Mouse (Mus musculus): ENCODE results near the gene Ap2m1. TPM values are rescaled to one million over a fixed set of nuclear protein-coding genes. Genes with fewer than 3 reads are reported as not detected.
A peak's percentile ranks its signal among the peaks of the same experiment; 100 is the strongest.

Gene Ap2m1
- total and polyA plus RNA-seq, 3 experiments = 319 to 415 (median 343) TPM

DNA sequence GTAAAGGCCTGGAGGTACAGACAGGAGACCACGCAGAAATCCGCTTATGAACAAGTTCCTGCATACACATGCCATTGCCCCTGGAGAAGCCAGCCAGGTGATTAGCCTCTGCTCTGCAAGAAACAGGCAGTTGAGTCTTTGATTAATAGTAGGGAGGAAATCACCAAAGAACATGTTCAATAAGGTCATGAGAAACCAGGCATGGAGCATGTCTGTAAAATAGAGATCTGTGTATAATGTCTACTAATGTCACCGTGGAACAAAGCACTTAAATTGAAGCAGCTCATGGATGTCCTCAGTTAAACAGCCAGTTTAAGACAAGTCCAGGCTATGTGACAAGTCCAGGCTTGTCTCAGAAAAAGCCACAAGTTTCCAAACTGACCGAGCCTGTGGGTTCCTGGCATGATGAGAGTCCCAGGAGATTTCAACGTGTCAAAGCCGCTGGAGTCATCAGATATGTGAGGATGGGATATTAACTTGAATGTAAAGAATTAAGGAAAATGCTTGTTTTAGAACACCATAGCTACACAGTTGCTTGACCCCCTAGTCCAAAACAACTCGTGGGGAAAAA lies 23.9 kb upstream of the Ap2m1 start (continued):
- TF ChIP-seq MAZ (IDR thresholded peaks at IDR 0.05; ENCODE audit: low read depth, low read length) (no peak), IRF4 (IDR thresholded peaks at IDR 0.05; ENCODE audit: low read depth, low read length) (peak; percentile 66), ELF1 (IDR thresholded peaks at IDR 0.05; ENCODE audit: low read depth, low read length) (no peak), CHD1 (IDR thresholded peaks at IDR 0.05; ENCODE audit: low read depth, low read length) (peak; percentile 99), ETS1 (conservative IDR thresholded peaks at IDR 0.05; ENCODE audit: low read depth, low read length) (peak; percentile 37; the same call in 1 of the 2 replicates), POLR2AphosphoS2 (IDR thresholded peaks at IDR 0.05; ENCODE audit: low read depth, low read length) (peak; percentile 60), CHD2 (IDR thresholded peaks at IDR 0.05; ENCODE audit: low read length) (peak; percentile 42; the same call in 1 of the 2 replicates), UBTF (IDR thresholded peaks at IDR 0.05; ENCODE audit: low read depth, low read length) (no peak), SIN3A (IDR thresholded peaks at IDR 0.05; ENCODE audit: low read length) (peak; percentile 48; the same call in 1 of the 2 replicates), SMC3 (IDR thresholded peaks at IDR 0.05; ENCODE audit: low read depth, low read length) (no peak), JUN (IDR thresholded peaks at IDR 0.05; ENCODE audit: insufficient read depth, low read depth, low read length) (no peak)

DNA sequence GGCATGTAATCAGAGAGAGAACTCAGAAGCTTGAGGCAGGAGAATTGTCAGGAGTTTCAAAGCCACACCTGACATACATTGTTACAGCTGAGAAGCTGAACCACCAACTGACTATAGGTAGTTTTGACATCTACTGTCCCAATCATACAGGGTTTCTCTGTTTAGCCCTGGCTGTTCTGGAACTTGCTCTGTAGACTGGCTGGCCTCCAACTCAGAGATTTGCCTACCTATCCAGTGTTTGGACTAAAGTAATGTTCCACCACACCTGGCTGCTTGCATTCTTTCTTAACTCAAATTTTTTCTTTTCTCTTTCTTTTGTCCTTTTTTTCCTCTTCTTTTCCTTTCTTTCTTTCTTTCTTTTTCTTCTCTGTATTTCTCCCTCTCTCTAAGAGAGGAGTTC lies 19.2 kb upstream of the Ap2m1 start:
- in situ Hi-C loops (cut with MboI; ENCODE audit: low pct_ligation_motif_present, low pct_unique_long_range_greater_than_20kb, low sequenced_read_pairs) = no loop called here
- Histone ChIP-seq H3K4me3 (replicated peaks in 1 of 3; ENCODE audit: low read depth in 2 of 3, low read length in 2 of 3, poor library complexity in 1 of 3) (peak overlapping the region in 2 of 3 experiments; percentile 53 to 90), H3K4me1 (ENCODE audit: control insufficient read depth in 1 of 2, insufficient read depth in 2 of 2) (peaks cover 3 to 35% of the 10 kb centered on the region in 2 experiments), H3K36me3 (replicated peaks in 1 of 2; ENCODE audit: control insufficient read depth in 1 of 2, insufficient read depth in 1 of 2, low read length in 1 of 2) (peaks cover 5 to 36% of the 10 kb centered on the region in 2 experiments), H3K4me2 (ENCODE audit: insufficient read depth, low read depth, poor library complexity, severe bottlenecking) (peak overlapping the region; percentile 68; the same call in 1 of the 2 replicates), H3K79me2 (replicated peaks; ENCODE audit: control insufficient read depth, extremely low read depth, insufficient read depth, poor library complexity, severe bottlenecking) (peaks cover 13% of the 10 kb centered on the region), H3K27me3 (replicated peaks) (no peaks in the 10 kb centered on the region), H3K9ac (ENCODE audit: insufficient read depth, low read depth) (peak overlapping the region; percentile 82), H3K9me3 (replicated peaks; ENCODE audit: low read length) (no peaks in the 10 kb centered on the region), H3K27ac (ENCODE audit: insufficient read depth, low read depth) (no peak overlapping the region)
- no peak for DNase-seq (ENCODE audit: extremely low read depth)
- dilution Hi-C loops (cut with MboI; ENCODE audit: extremely low pct_ligation_motif_present, extremely low pct_unique_long_range_greater_than_20kb, low sequenced_read_pairs) = no loop called here
- no peak for TF ChIP-seq RAD21 (IDR thresholded peaks at IDR 0.05; ENCODE audit: low read depth, low read length)
- TF ChIP-seq ZMIZ1 (IDR thresholded peaks at IDR 0.05; ENCODE audit: low read depth, low read length) = no peak
- TF ChIP-seq HCFC1 (IDR thresholded peaks at IDR 0.05; ENCODE audit: low read depth, low read length) = no peak
- TF ChIP-seq ELF1 (IDR thresholded peaks at IDR 0.05; ENCODE audit: low read depth, low read length) = no peak
- no peak for TF ChIP-seq ZC3H11A (IDR thresholded peaks at IDR 0.05; ENCODE audit: low read depth, low read length)
- TF ChIP-seq POLR2A (IDR thresholded peaks at IDR 0.05; ENCODE audit: low read depth, low read length) = no peak
- TF ChIP-seq MYC (IDR thresholded peaks at IDR 0.05; ENCODE audit: low read depth, low read length) = no peak

DNA sequence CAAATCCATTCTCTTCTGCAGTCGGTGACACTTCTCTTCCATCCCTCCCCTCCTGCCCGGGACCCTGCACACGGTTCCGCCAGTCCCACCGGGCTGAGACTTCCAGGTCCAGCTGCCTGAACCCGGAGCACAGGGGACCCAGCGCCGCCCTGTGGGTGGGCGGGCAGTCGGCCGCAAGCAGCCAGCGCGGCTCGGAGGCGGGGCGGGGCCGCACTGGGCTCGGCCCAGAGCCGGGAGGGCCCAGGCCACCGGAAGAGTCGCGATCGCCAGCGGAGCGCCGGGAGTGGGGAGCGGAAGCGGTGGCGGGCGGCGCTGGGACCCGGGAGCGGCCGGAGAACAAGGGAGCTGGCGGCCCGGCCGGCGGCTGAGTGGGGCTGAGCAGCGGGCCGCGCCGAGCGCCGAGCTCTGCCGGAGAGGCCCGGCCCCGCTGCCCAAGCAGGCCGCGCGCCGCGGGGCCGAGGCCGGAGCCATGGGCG lies 18.5 kb upstream of the Ap2m1 start, which contains the start of gene Dvl3:
Gene Dvl3 (plus strand): TSS at position 257 of the 476 bp plus-strand sequence.
- in situ Hi-C loops (cut with MboI; ENCODE audit: low pct_ligation_motif_present, low pct_unique_long_range_greater_than_20kb, low sequenced_read_pairs) = no loop called here
- Histone ChIP-seq H3K4me2 (ENCODE audit: insufficient read depth, low read depth, poor library complexity, severe bottlenecking) (peak within 1 kb of the TSS; percentile 68), H3K4me3 (replicated peaks in 1 of 3; ENCODE audit: low read depth in 2 of 3, low read length in 2 of 3, poor library complexity in 1 of 3) (peak within 1 kb of the TSS; percentile 73 to 92 (median 90)), H3K9ac (ENCODE audit: insufficient read depth, low read depth) (peak within 1 kb of the TSS; percentile 97), H3K27ac (ENCODE audit: insufficient read depth, low read depth) (peak within 1 kb of the TSS; percentile 16), H3K9me3 (replicated peaks; ENCODE audit: low read length) (peaks cover under 1% of the 10 kb centered on the region), H3K4me1 (ENCODE audit: control insufficient read depth in 1 of 2, insufficient read depth in 2 of 2) (peaks cover 3 to 29% of the 10 kb centered on the region in 2 experiments), H3K27me3 (replicated peaks) (no peaks in the 10 kb centered on the region), H3K79me2 (replicated peaks; ENCODE audit: control insufficient read depth, extremely low read depth, insufficient read depth, poor library complexity, severe bottlenecking) (peaks cover 13% of the 10 kb centered on the region), H3K36me3 (replicated peaks in 1 of 2; ENCODE audit: control insufficient read depth in 1 of 2, insufficient read depth in 1 of 2, low read length in 1 of 2) (peaks cover 5 to 36% of the 10 kb centered on the region in 2 experiments)
- dilution Hi-C loops (cut with MboI; ENCODE audit: extremely low pct_ligation_motif_present, extremely low pct_unique_long_range_greater_than_20kb, low sequenced_read_pairs) = no loop called here
- peak; percentile 81 for DNase-seq (ENCODE audit: extremely low read depth)
- TF ChIP-seq SMC3 (IDR thresholded peaks at IDR 0.05; ENCODE audit: low read depth, low read length) (peak; percentile 48), ETS1 (conservative IDR thresholded peaks at IDR 0.05; ENCODE audit: low read depth, low read length) (0 out of 2 replicates have a peak, but pooled peaks have one; percentile 27), RCOR1 (conservative IDR thresholded peaks at IDR 0.05; ENCODE audit: low read depth, low read length) (0 out of 2 replicates have a peak, but pooled peaks have one; percentile 67), KAT2A (IDR thresholded peaks at IDR 0.05; ENCODE audit: insufficient replicate concordance, low read length) (peak; percentile 73; the same call in 1 of the 2 replicates), MAZ (IDR thresholded peaks at IDR 0.05; ENCODE audit: low read depth, low read length) (peak; percentile 87), SIN3A (IDR thresholded peaks at IDR 0.05; ENCODE audit: low read length) (peak; percentile 91), RAD21 (IDR thresholded peaks at IDR 0.05; ENCODE audit: low read depth, low read length) (peak; percentile 9; the same call in 1 of the 2 replicates), CTCF (conservative IDR thresholded peaks at IDR 0.05 in 1 of 2, IDR thresholded peaks at IDR 0.05 in 1 of 2; ENCODE audit: low read depth in 2 of 2, low read length in 2 of 2) (peak in 1 of 2 experiments; percentile 58; a peak in 2 of 4 replicates), JUN (IDR thresholded peaks at IDR 0.05; ENCODE audit: insufficient read depth, low read depth, low read length) (no peak), NELFE (IDR thresholded peaks at IDR 0.05; ENCODE audit: low read depth, low read length) (peak; percentile 80), HCFC1 (IDR thresholded peaks at IDR 0.05; ENCODE audit: low read depth, low read length) (peak; percentile 80), USF2 (conservative IDR thresholded peaks at IDR 0.05; ENCODE audit: low read depth, low read length) (no peak), TBP (conservative IDR thresholded peaks at IDR 0.05; ENCODE audit: low read depth, low read length) (no peak), UBTF (IDR thresholded peaks at IDR 0.05; ENCODE audit: low read depth, low read length) (peak; percentile 92; the same call in 1 of the 2 replicates), IRF4 (IDR thresholded peaks at IDR 0.05; ENCODE audit: low read depth, low read length) (peak; percentile 74; the same call in 1 of the 2 replicates), MEF2A (IDR thresholded peaks at IDR 0.05; ENCODE audit: borderline replicate concordance, low read depth, low read length) (0 out of 2 replicates have a peak, but pooled peaks have one; percentile 54), POLR2AphosphoS2 (IDR thresholded peaks at IDR 0.05; ENCODE audit: low read depth, low read length) (peak; percentile 61; the same call in 1 of the 2 replicates), ELF1 (IDR thresholded peaks at IDR 0.05; ENCODE audit: low read depth, low read length) (peak; percentile 93), MAFK (IDR thresholded peaks at IDR 0.05; ENCODE audit: insufficient replicate concordance, low read length) (no peak), CHD1 (IDR thresholded peaks at IDR 0.05; ENCODE audit: low read depth, low read length) (0 out of 2 replicates have a peak, but pooled peaks have one; percentile 84)

Measured in CH12.LX (cell line).